Mouse (Mus musculus) myocyte (in vitro differentiated cells): ENCODE measurements at regions not wholly inside any gene's neighbourhood (a gene's known extent, or its start where the extent isn't known, plus 50 kb on each side); places are given as distances from the start of the nearest gene placed in this dataset.

Experiments used
- H3K27me3 ChIP-seq: one replicate; pipeline ENCODE4 v1.6.1; 2011; ENCODE audit not compliant: control insufficient read depth, insufficient read depth, insufficient read length
- H3K36me3 ChIP-seq: one replicate; pipeline ENCODE4 v1.6.1; 2011; ENCODE audit not compliant: control insufficient read depth, insufficient read depth
- H3K4me2 ChIP-seq: one replicate; pipeline ENCODE4 v1.6.1; 2011; ENCODE audit warnings: low read depth, control low read depth
- H3K4me3 ChIP-seq: one replicate; pipeline ENCODE4 v1.5.1; 2011; ENCODE audit warnings: mild to moderate bottlenecking, control low read depth, moderate library complexity
- H3K79me2 ChIP-seq: one replicate; pipeline ENCODE4 v1.6.1; 2011; ENCODE audit not compliant: control insufficient read depth, insufficient read depth
- H3ac ChIP-seq: one replicate; pipeline ENCODE4 v1.6.1; 2011; ENCODE audit not compliant: control insufficient read depth, insufficient read length
- CEBPB ChIP-seq: IDR thresholded peaks from 2 replicates; pipeline ENCODE4 v1.6.1; 2011; ENCODE audit warnings: mild to moderate bottlenecking, moderate library complexity; ENCODE audit not compliant: poor library complexity, insufficient read depth, severe bottlenecking
- E2F4 ChIP-seq: IDR thresholded peaks from one replicate; pipeline ENCODE4 v1.6.1; 2011; ENCODE audit warnings: mild to moderate bottlenecking, control low read depth, moderate library complexity; ENCODE audit not compliant: insufficient read depth
- MAX ChIP-seq: IDR thresholded peaks from one replicate; pipeline ENCODE4 v1.6.1; 2011; ENCODE audit warnings: low read depth, mild to moderate bottlenecking, control low read depth
- MYOD1 ChIP-seq, 3 experiments: IDR thresholded peaks; one replicate each; pipeline ENCODE4 v1.6.1; 2011; ENCODE audit warnings: control low read depth in 2 of 3, low read depth in 2 of 3, mild to moderate bottlenecking in 2 of 3, moderate library complexity in 1 of 3; ENCODE audit not compliant: insufficient read length in 2 of 3, control insufficient read depth in 1 of 3
- MYOG ChIP-seq, 3 experiments: IDR thresholded peaks; one replicate each; pipeline ENCODE4 v1.6.1; 2011; ENCODE audit warnings: control low read depth in 2 of 3, low read depth in 2 of 3, mild to moderate bottlenecking in 2 of 3; ENCODE audit not compliant: insufficient read length in 2 of 3, control insufficient read depth in 1 of 3, insufficient read depth in 1 of 3
- POLR2A ChIP-seq: IDR thresholded peaks from one replicate; pipeline ENCODE4 v1.6.1; 2011; ENCODE audit warnings: low read depth, mild to moderate bottlenecking, control low read depth, moderate library complexity; ENCODE audit not compliant: insufficient read length
- POLR2AphosphoS2 ChIP-seq: IDR thresholded peaks from one replicate; pipeline ENCODE4 v1.6.1; 2011; ENCODE audit warnings: low read depth, control low read depth; ENCODE audit not compliant: insufficient read length
- REST ChIP-seq: IDR thresholded peaks from one replicate; pipeline ENCODE4 v1.6.1; 2011; ENCODE audit warnings: mild to moderate bottlenecking, control low read depth, moderate library complexity; ENCODE audit not compliant: insufficient read depth, insufficient read length
- SRF ChIP-seq: IDR thresholded peaks from one replicate; pipeline ENCODE4 v1.6.1; 2011; ENCODE audit warnings: low read depth; ENCODE audit not compliant: control insufficient read depth, insufficient read length
- TCF12 ChIP-seq: IDR thresholded peaks from one replicate; pipeline ENCODE4 v1.6.1; 2011; ENCODE audit warnings: mild to moderate bottlenecking, control low read depth; ENCODE audit not compliant: poor library complexity, insufficient read depth, severe bottlenecking
- TCF3 ChIP-seq: IDR thresholded peaks from one replicate; pipeline ENCODE4 v1.6.1; 2011; ENCODE audit warnings: low read depth, control low read depth; ENCODE audit not compliant: insufficient read length
- USF1 ChIP-seq: IDR thresholded peaks from one replicate; pipeline ENCODE4 v1.6.1; 2011; ENCODE audit warnings: low read depth, mild to moderate bottlenecking, control low read depth, moderate library complexity

- Histone ChIP-seq H3K4me2 (no peak overlapping the region), H3ac (no peak overlapping the region), H3K36me3 (no peaks in the 10 kb centered on the region), H3K79me2 (no peaks in the 10 kb centered on the region), H3K27me3 (no peaks in the 10 kb centered on the region), H3K4me3 (no peak overlapping the region)
- TF ChIP-seq USF1 (no peak), POLR2AphosphoS2 (no peak), TCF12 (no peak), SRF (no peak), CEBPB (no peak), E2F4 (no peak), REST (no peak), MYOD1 (IDR thresholded peaks at IDR 0.05; ENCODE audit: control insufficient read depth in 1 of 3, insufficient read length in 2 of 3, low read depth in 2 of 3) (no peak), MAX (no peak), MYOG (IDR thresholded peaks at IDR 0.05; ENCODE audit: control insufficient read depth in 1 of 3, insufficient read depth in 1 of 3, insufficient read length in 2 of 3, low read depth in 2 of 3) (no peak), TCF3 (no peak), POLR2A (no peak)
Measured at GRCm38 (mm10) chr8:6644396-6644795, 1539.2 kb upstream of the Slc10a2 start.

GRCm38 (mm10) chr8:6627009-6627557 lies 1521.9 kb upstream of the Slc10a2 start:
- H3K79me2 ChIP-seq, result no peaks in the 10 kb centered on the region
- no peak overlapping the region for H3ac ChIP-seq
- TF ChIP-seq TCF12 (no peak), REST (no peak), SRF (no peak), TCF3 (no peak), MYOD1 (IDR thresholded peaks at IDR 0.05; ENCODE audit: control insufficient read depth in 1 of 3, insufficient read length in 2 of 3, low read depth in 2 of 3) (no peak), MYOG (IDR thresholded peaks at IDR 0.05; ENCODE audit: control insufficient read depth in 1 of 3, insufficient read depth in 1 of 3, insufficient read length in 2 of 3, low read depth in 2 of 3) (no peak), POLR2AphosphoS2 (no peak), E2F4 (no peak), POLR2A (no peak), USF1 (no peak), CEBPB (no peak), MAX (no peak)
- H3K4me3 ChIP-seq, result no peak overlapping the region
- no peaks in the 10 kb centered on the region for H3K27me3 ChIP-seq
- no peak overlapping the region for H3K4me2 ChIP-seq
- no peaks in the 10 kb centered on the region for H3K36me3 ChIP-seq

- no peak overlapping the region for H3ac ChIP-seq
- no peaks in the 10 kb centered on the region for H3K36me3 ChIP-seq
- TF ChIP-seq MYOD1 (IDR thresholded peaks at IDR 0.05; ENCODE audit: control insufficient read depth in 1 of 3, insufficient read length in 2 of 3, low read depth in 2 of 3), result no peak
- no peak for TF ChIP-seq POLR2AphosphoS2
- TF ChIP-seq TCF3, result no peak
- TF ChIP-seq POLR2A, result no peak
- no peak for TF ChIP-seq USF1
- no peak for TF ChIP-seq SRF
- TF ChIP-seq REST, result no peak
- no peak for TF ChIP-seq E2F4
- TF ChIP-seq MAX, result no peak
- TF ChIP-seq CEBPB, result no peak
- no peak for TF ChIP-seq TCF12
- no peak overlapping the region for H3K4me3 ChIP-seq
- no peaks in the 10 kb centered on the region for H3K79me2 ChIP-seq
- H3K27me3 ChIP-seq, result no peaks in the 10 kb centered on the region
- no peak overlapping the region for H3K4me2 ChIP-seq
Measured at GRCm38 (mm10) chr8:6608891-6609290, 1503.7 kb upstream of the Slc10a2 start.

GRCm38 (mm10) chr8:6606854-6607535 lies 1501.8 kb upstream of the Slc10a2 start:
- H3K79me2 ChIP-seq, result no peaks in the 10 kb centered on the region
- no peak overlapping the region for H3ac ChIP-seq
- H3K27me3 ChIP-seq, result no peaks in the 10 kb centered on the region
- no peak overlapping the region for H3K4me2 ChIP-seq
- no peaks in the 10 kb centered on the region for H3K36me3 ChIP-seq
- no peak overlapping the region for H3K4me3 ChIP-seq
- TF ChIP-seq CEBPB (0 out of 2 replicates have a peak, but pooled peaks have one; percentile 19), MYOG (IDR thresholded peaks at IDR 0.05; ENCODE audit: control insufficient read depth in 1 of 3, insufficient read depth in 1 of 3, insufficient read length in 2 of 3, low read depth in 2 of 3) (no peak)
